Mouse (Mus musculus): Measurements from ENCODE around the gene Oit1.

The Oit1 gene

GRCm38 (mm10) chr14:8300281-8300680, 78.3 kb downstream of the Oit1 start:
- DNase-seq (ENCODE audit: low read depth), result peak; percentile 55

Measured in c-Kit-positive CD71-negative TER-119-negative erythroid progenitor cells, embryonic 14.5 days (primary cell).